Mouse (Mus musculus) heart, postnatal 0 days (tissue): ENCODE results near the gene Samd14.

Experiments
- CTCF ChIP-seq: IDR thresholded peaks from 2 replicates; pipeline ENCODE4 v1.5.1; 2016; ENCODE audit warnings: antibody characterized with exemption, control low read depth, low read depth
- EP300 ChIP-seq: IDR thresholded peaks from 2 replicates; pipeline ENCODE4 v1.6.1; 2016; ENCODE audit warnings: antibody characterized with exemption, low read depth

- TF ChIP-seq EP300 (no peak), CTCF (no peak)
Observed at GRCm38 (mm10) chr11:94988780-94989561, 20.7 kb upstream of the Samd14 start.
